Mouse (Mus musculus) small intestine, adult 2 months (tissue): ENCODE measurements at regions not wholly inside any gene's neighbourhood (a gene's known extent, or its start where the extent isn't known, plus 50 kb on each side); places are given as distances from the start of the nearest gene placed in this dataset.

ENCODE experiments used
- CTCF ChIP-seq: fragments of 200-500 bp; IDR thresholded peaks from 2 replicates; pipeline ENCODE4 v1.5.1; 2012; ENCODE audit warnings: low read depth, mild to moderate bottlenecking, control low read depth, inconsistent platforms, low read length, moderate library complexity, mixed read lengths; ENCODE audit not compliant: insufficient replicate concordance, insufficient read length; ENCODE audit errors: extremely low read depth
- POLR2A ChIP-seq: fragments of 200-500 bp; IDR thresholded peaks from 2 replicates; pipeline ENCODE4 v1.6.1; 2012; ENCODE audit warnings: low read depth, mild to moderate bottlenecking, control low read depth, inconsistent platforms, low read length, moderate library complexity

GRCm38 (mm10) chr15:96234783-96235182, 52.5 kb upstream of the Arid2 start:
- TF ChIP-seq CTCF (no peak), POLR2A (no peak)
